Mouse (Mus musculus): ENCODE measurements at regions not wholly inside any gene's neighbourhood (a gene's known extent, or its start where the extent isn't known, plus 50 kb on each side); places are given as distances from the start of the nearest gene placed in this dataset.

GRCm38 (mm10) chr4:125270951-125271350 is 143.3 kb upstream of the Zc3h12a start:
- no peak for DNase-seq (ENCODE audit: extremely low spot score, low spot score)

GRCm38 (mm10) chr4:125266212-125266611 is 138.6 kb upstream of the Zc3h12a start:
- no peak for DNase-seq (ENCODE audit: extremely low spot score, low spot score)

GRCm38 (mm10) chr4:125265575-125265974 is 137.9 kb upstream of the Zc3h12a start:
- peak; percentile 72 for DNase-seq (ENCODE audit: extremely low spot score, low spot score)

GRCm38 (mm10) chr4:125265065-125265464 is 137.4 kb upstream of the Zc3h12a start:
- DNase-seq (ENCODE audit: extremely low spot score, low spot score) = no peak

- DNase-seq (ENCODE audit: extremely low spot score, low spot score) = no peak
These were observed 133.9 kb upstream of the Zc3h12a start for GRCm38 (mm10) chr4:125261547-125261946.

- no peak for DNase-seq (ENCODE audit: extremely low spot score, low spot score)
These were observed 131.7 kb upstream of the Zc3h12a start for GRCm38 (mm10) chr4:125259306-125259705.

GRCm38 (mm10) chr4:125257916-125258315 is 130.3 kb upstream of the Zc3h12a start:
- no peak for DNase-seq (ENCODE audit: extremely low spot score, low spot score)

GRCm38 (mm10) chr4:125253161-125253560 is 125.5 kb upstream of the Zc3h12a start:
- DNase-seq (ENCODE audit: extremely low spot score, low spot score) = no peak

- no peak for DNase-seq (ENCODE audit: extremely low spot score, low spot score)
These were observed 124.6 kb upstream of the Zc3h12a start for GRCm38 (mm10) chr4:125252228-125252627.

- no peak for DNase-seq (ENCODE audit: extremely low spot score, low spot score)
These were observed 121.4 kb upstream of the Zc3h12a start for GRCm38 (mm10) chr4:125249061-125249460.

- no peak for DNase-seq (ENCODE audit: extremely low spot score, low spot score)
These were observed 118.5 kb upstream of the Zc3h12a start for GRCm38 (mm10) chr4:125246171-125246570.

GRCm38 (mm10) chr4:125242512-125242911 is 114.9 kb upstream of the Zc3h12a start:
- no peak for DNase-seq (ENCODE audit: extremely low spot score, low spot score)

- no peak for DNase-seq (ENCODE audit: extremely low spot score, low spot score)
These were observed 114.1 kb upstream of the Zc3h12a start for GRCm38 (mm10) chr4:125241577-125242262.

GRCm38 (mm10) chr4:125231711-125232260 is 104.1 kb upstream of the Zc3h12a start:
- DNase-seq (ENCODE audit: extremely low spot score, low spot score) = peak; percentile 30

GRCm38 (mm10) chr4:125227194-125227593 is 99.6 kb upstream of the Zc3h12a start:
- no peak for DNase-seq (ENCODE audit: extremely low spot score, low spot score)

GRCm38 (mm10) chr4:125222922-125223321 is 95.3 kb upstream of the Zc3h12a start:
- no peak for DNase-seq (ENCODE audit: extremely low spot score, low spot score)

GRCm38 (mm10) chr4:125220314-125220713 is 92.7 kb upstream of the Zc3h12a start:
- no peak for DNase-seq (ENCODE audit: extremely low spot score, low spot score)

- DNase-seq (ENCODE audit: extremely low spot score, low spot score) = no peak
These were observed 91.6 kb upstream of the Zc3h12a start for GRCm38 (mm10) chr4:125219209-125219608.

- no peak for DNase-seq (ENCODE audit: extremely low spot score, low spot score)
These were observed 86.7 kb upstream of the Zc3h12a start for GRCm38 (mm10) chr4:125214306-125214705.

- DNase-seq (ENCODE audit: extremely low spot score, low spot score) = no peak
These were observed 84.5 kb upstream of the Zc3h12a start for GRCm38 (mm10) chr4:125212176-125212530.

- no peak for DNase-seq (ENCODE audit: extremely low spot score, low spot score)
These were observed 84.0 kb upstream of the Zc3h12a start for GRCm38 (mm10) chr4:125211459-125212175.

- DNase-seq (ENCODE audit: extremely low spot score, low spot score) = no peak
These were observed 83.1 kb upstream of the Zc3h12a start for GRCm38 (mm10) chr4:125210719-125211118.
